Mouse (Mus musculus) cortical plate, adult 2 months (tissue): ENCODE data around the gene Pip5k1b. TPM values are rescaled to one million over a fixed set of nuclear protein-coding genes. Genes with fewer than 3 reads are reported as not detected.

Experiments
- H3K27ac ChIP-seq: fragments of 200-500 bp; 2 replicates; pipeline ENCODE4 v1.5.1; 2012; ENCODE audit warnings: low read length, control low read depth, inconsistent platforms; ENCODE audit not compliant: insufficient read depth
- H3K4me1 ChIP-seq: fragments of 200-500 bp; 2 replicates; pipeline ENCODE4 v1.6.1; 2011; ENCODE audit warnings: low read length; ENCODE audit not compliant: control insufficient read depth, insufficient read depth
- H3K4me3 ChIP-seq: fragments of 200-500 bp; 2 replicates; pipeline ENCODE4 v1.5.1; 2011; ENCODE audit warnings: mild to moderate bottlenecking, low read length, control low read depth; ENCODE audit not compliant: insufficient read depth
- CTCF ChIP-seq: fragments of 200-500 bp; IDR thresholded peaks from 2 replicates; pipeline ENCODE4 v1.5.1; 2011; ENCODE audit warnings: mild to moderate bottlenecking, control low read depth, low read length; ENCODE audit not compliant: insufficient read depth; ENCODE audit errors: extremely low read depth
- POLR2A ChIP-seq: fragments of 200-500 bp; IDR thresholded peaks from 2 replicates; pipeline ENCODE4 v1.6.1; 2011; ENCODE audit warnings: mild to moderate bottlenecking, low read length, control low read depth; ENCODE audit not compliant: insufficient read depth; ENCODE audit errors: extremely low read depth
- polyA plus RNA-seq: library from polyadenylated mRNA; depleted of rRNA; stranded (reverse); fragments of >200 nt; gene quantifications from 2 replicates; pipeline ENCODE4 v1.2.3, GENCODE M21; 2012

The Pip5k1b gene
- polyA plus RNA-seq, 1 experiment = 11.9 TPM

DNA sequence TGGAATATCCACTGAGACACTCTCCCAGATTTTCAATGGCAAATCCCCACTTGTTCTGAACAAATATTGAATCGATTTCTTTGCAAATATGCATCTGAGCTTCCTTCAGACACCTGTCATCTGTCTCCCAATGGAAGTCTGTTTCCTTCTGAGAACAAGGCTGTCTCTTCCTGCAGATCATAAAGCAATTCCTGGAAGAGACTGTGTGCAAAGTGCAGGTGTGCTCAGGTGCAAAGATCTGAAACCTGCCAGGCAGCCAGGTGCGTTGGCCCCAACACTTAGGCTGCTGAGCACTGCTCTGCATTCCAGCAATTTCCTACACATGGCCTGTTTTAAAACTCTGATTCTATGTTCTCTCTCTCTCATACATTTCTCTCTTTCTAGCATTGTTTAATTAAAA is 237.9 kb downstream of the Pip5k1b start:
- TF ChIP-seq CTCF = no peak
- no peak for TF ChIP-seq POLR2A
- no peak overlapping the region for H3K27ac ChIP-seq

DNA sequence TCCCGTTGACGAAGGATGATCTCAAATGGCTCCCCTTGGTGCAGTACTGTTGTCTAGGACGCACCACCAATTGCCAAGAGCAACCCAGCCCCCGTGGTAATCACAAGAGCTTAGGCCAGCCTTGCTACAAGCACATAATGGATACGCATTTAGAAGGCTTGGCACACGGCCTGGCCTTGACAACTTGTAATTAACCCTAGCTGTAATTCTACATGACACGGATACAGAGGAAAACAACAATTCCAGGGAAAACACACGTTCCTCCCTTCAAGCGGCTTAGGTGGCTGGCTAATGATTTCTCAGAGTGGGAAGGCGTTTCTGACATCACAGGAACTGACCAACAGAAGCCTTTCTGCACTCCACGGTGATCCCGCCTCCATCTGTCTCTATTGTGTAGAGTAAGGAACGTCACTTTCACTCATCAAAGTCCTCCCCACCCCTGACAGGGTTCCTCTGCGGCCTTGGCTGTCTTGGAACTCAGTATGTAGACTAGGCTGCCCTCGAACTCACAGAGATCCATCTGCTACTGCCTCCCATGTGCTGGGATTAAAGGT is 238.6 kb downstream of the Pip5k1b start:
- Histone ChIP-seq H3K4me3 (no peak overlapping the region), H3K4me1 (no peaks in the 10 kb centered on the region), H3K27ac (no peak overlapping the region)
- no peak for TF ChIP-seq CTCF
- TF ChIP-seq POLR2A = no peak

More for the DNA sequence above, 237.9 kb downstream of the Pip5k1b start:
- Histone ChIP-seq H3K4me1 (no peaks in the 10 kb centered on the region), H3K4me3 (no peak overlapping the region)

DNA sequence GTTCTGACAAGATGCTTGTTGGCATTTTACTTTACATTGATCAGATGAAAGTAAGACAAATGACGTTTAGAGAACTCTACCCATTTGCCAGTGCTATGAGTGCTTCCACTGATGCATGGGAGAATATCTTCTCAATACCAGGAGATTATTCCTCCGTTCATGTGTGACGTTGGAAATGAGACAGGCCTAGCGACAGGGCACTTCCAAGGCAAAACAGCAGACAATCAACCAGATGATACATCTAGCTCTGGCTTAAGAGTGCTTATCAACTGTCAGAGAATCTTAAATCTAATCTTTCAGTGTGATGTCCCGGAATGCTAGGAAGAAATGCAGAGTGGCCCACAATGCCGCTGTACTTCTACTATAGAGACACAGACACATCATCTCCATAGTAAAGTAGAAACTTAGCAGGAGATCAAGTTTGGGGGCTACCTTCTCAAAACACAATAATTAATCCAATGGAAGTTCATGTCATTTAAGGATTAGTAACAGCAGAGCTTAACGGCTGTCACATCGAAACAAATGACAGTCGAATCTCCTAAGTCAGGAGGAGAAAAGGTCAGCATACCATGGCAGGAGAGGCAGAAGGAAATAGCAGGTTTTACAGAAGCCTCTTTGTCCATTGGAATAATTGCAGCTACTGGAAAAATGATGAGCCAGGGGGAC is 239.5 kb downstream of the Pip5k1b start:
- Histone ChIP-seq H3K4me1 (no peaks in the 10 kb centered on the region), H3K27ac (no peak overlapping the region), H3K4me3 (no peak overlapping the region)
- TF ChIP-seq POLR2A (no peak), CTCF (no peak)

DNA sequence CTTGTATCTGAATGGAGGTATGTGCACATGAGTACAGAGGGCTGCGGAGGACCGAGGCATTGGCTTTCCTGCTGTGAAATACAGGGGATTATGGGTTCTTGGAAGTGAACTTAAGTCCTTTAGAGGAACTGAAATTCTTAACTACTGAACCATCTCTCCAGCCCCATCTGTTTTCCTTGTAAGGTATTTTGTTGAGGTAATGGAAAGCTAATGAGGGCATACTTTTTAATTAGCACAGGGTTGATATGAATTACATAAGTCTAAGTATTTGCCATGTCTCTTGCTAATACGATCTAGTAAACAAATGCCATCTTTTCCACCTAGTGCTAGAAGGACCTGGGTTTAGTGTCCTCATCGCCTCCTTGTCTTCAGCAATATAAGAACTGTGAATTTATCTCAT is 240.4 kb downstream of the Pip5k1b start:
- TF ChIP-seq CTCF (no peak), POLR2A (no peak)
- Histone ChIP-seq H3K4me1 (no peaks in the 10 kb centered on the region), H3K27ac (no peak overlapping the region), H3K4me3 (no peak overlapping the region)

DNA sequence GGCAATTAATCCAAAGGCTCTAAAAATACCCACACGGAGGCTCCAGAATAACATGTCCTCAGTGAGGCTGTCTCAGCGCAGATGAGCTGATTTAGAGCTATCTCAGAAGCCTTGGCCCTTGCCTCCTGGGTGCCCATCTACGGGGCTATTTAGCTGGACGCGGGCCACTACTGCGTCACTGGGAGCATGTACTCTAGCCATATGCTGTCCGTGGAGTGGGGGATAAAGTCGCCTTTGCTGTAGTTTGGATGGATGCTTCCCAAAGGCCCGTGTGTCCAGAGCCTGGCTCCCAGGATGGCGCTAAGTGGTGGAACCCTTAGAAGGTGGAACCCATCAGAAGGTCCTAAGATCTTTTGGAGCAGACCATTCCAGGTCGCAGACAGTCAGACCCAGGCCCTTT is 241.0 kb downstream of the Pip5k1b start:
- Histone ChIP-seq H3K4me1 (no peaks in the 10 kb centered on the region), H3K27ac (no peak overlapping the region)
- TF ChIP-seq POLR2A = no peak

DNA sequence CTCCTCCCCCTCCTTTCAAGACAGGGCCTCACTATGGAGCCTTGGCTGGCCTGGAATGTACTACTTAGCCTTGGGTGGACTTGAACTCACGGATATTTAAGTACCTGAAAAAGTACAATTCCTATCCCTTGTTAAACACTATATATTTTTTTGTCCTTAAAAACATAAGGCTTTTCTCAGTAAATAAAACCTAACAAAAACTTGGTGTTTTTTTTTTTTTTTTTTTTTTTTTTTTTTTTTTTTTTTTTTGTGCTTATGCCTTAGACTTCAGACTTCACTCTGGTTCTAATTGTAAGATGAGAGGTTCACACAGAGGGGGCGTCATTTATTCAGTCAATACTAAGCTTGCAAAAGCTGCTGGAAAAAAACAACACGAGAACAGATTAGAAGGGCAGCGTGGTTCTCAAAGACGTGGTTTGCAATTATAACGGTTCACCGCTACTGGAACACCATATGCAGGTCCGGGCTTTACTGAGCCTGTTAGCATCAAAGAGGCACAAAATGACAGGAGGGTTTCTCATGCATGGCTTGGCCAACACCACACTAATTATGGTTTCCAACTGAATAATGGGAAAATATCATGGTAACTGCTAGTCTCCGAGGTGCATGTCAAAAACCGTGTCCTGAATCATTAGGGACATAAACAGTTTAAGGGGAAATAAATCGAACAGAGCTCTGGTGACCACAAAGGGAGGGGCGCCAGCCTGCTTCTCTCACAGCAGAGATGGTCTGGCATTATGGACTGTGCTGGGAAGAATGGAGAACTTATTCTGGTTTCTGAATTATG is 242.9 kb downstream of the Pip5k1b start:
- TF ChIP-seq CTCF (no peak), POLR2A (no peak)
- Histone ChIP-seq H3K27ac (no peak overlapping the region), H3K4me1 (no peaks in the 10 kb centered on the region; the same call in 1 of the 2 replicates), H3K4me3 (no peak overlapping the region)

More for the DNA sequence above, 241.0 kb downstream of the Pip5k1b start:
- no peak overlapping the region for H3K4me3 ChIP-seq

DNA sequence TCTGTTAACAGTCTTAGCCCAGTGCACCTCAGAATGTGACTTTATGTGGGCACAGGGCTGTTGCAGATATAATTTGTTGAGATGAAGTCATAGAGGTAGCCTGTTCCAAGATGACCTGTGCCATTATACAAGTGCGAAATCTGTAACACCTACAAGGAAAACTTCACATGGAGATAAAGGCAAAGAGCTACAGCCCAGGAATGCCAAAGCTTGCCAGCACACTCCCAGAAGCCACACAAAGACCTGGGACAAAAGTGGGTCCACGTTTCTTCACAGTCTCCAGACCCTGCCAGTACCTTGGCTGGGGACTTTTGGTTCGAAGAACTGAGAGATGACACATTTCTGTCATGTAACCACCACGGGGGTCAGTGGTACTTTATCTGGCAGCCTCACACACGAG is 243.6 kb downstream of the Pip5k1b start:
- TF ChIP-seq POLR2A = no peak
- no peak for TF ChIP-seq CTCF
- Histone ChIP-seq H3K27ac (no peak overlapping the region), H3K4me3 (no peak overlapping the region), H3K4me1 (no peaks in the 10 kb centered on the region; the same call in 1 of the 2 replicates)

DNA sequence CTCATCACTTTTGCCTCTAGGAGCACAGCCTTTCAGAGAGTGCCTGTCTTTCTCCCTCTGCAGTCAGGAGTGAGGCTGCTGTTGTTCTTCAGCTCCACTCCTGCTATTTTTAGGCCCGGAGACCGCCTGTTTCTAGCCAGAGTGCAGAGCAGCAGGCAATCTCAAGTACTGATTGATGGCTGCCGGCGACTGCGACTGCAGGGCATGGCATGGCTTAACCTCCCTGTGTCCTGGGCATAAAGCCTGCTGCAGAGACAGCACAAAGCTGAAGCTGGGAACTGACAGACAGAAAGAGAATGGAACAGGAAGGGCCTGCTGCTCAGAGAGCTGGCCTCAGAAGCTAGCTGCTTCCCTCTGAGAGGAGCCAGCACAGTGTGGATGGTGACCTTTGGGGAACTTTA is 247.4 kb downstream of the Pip5k1b start:
- TF ChIP-seq POLR2A (no peak), CTCF (no peak)
- Histone ChIP-seq H3K4me3 (no peak overlapping the region), H3K4me1 (no peaks in the 10 kb centered on the region; the same call in 1 of the 2 replicates), H3K27ac (0 out of 2 replicates have a peak overlapping the region, but pooled peaks have one; percentile 5)

DNA sequence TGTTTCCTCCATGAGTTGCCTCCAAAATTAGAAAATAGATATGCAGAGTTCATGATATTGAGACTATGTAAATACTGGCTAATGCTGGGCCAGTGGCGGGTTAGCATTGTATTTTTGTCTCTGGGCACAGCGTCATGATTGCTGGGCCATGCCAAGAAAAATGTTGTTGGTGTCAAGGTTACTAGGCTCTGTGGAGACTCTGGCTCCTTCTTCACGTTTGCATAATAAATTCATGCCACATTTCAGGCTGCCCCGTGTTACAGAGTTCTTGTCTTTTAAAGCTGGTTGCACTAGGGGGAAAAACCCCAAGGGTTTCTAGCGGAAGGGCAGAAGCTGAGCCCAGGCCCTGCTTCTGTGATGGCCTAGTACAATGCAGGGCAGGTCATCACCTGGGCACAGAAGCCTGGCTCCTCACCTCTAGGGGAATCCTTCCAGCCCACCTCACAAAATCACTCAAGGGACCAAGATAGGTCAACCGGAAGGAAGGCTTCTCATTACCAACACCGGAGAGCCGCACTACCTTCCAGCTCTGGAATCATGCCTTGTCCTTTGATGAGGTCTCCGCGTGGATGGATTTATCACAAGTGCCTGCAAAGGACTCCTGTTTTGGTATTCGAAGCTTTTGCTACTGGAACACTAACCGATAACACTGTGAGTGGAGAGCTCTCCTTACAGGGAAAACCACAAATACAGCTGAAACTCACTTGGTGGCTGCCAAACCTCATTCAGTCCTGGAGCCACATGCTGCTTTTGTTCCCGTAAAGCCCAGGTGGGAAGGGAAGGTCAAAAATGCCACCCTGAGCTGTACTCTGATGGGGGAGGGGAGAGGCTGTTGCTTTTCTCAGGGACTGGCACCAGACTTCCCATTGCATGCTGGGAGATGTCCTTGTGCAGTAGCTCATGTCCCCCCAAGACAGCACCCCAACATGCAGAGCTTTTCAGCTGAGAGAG is 248.1 kb downstream of the Pip5k1b start:
- no peak for TF ChIP-seq CTCF
- TF ChIP-seq POLR2A = no peak
- Histone ChIP-seq H3K27ac (no peak overlapping the region), H3K4me1 (no peaks in the 10 kb centered on the region; the same call in 1 of the 2 replicates), H3K4me3 (no peak overlapping the region)
